Mouse (Mus musculus) bone marrow macrophage, adult 2 months (primary cell): ENCODE results near the gene Lmna.

Experiments used
- CTCF ChIP-seq: IDR thresholded peaks from 2 replicates; pipeline ENCODE4 v1.5.1; 2012; ENCODE audit warnings: low read depth, mild to moderate bottlenecking, low read length, moderate library complexity
- POLR2A ChIP-seq: IDR thresholded peaks from 2 replicates; pipeline ENCODE4 v1.6.1; 2012; ENCODE audit warnings: mild to moderate bottlenecking, low read depth, low read length, borderline replicate concordance

GRCm38 (mm10) chr3:88513546-88514115 lies 3.9 kb upstream of the Lmna start:
- TF ChIP-seq CTCF: no peak
- TF ChIP-seq POLR2A: no peak
